Mouse (Mus musculus) WW6 (cell line): ENCODE data around the gene Mtx3.

Experiments
- DNase-seq: peaks from one replicate; pipeline ENCODE4 v3.0.0-alpha.2; 2013; ENCODE audit warnings: low read depth, low spot score

The Mtx3 gene

DNA sequence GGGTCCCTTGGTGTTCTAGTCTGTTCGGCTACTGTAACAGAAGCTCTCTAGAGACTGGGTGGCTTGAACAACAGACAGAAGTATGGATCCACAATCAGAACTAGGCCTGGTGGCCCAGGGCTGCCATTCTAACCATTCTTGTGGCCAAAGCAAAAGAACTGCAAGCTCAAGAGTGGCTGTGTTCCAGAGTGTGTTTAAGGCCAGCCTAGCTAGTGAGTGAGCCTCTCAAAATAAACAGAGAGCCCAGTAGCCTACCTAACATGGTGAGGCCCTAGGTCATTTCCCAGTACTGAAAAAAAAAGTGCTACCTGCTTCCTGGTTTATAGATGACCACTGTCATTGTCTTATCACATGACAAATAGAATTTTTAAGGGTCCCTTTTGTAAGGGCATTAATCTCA, 39.6 kb downstream of the Mtx3 start:
- DNase-seq = no peak

DNA sequence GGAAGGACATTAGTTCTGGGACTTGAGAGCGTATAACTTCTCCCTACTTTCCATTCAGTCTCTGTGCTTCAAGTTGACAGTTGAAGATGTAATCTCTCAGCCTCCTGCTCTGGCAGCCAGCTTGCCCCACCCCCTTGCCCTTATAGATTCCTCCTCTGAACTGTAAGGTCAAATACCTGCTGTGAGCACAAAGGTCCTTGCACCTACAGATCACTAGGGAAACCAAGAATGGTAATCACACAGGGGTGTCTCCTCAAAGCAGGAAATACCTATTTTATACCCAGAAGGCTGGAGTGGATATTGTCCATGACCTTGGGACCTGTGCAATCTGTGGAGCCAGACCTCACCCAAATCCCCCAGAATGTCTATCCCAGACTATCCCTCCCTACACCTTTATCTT, 40.4 kb downstream of the Mtx3 start:
- DNase-seq = no peak

DNA sequence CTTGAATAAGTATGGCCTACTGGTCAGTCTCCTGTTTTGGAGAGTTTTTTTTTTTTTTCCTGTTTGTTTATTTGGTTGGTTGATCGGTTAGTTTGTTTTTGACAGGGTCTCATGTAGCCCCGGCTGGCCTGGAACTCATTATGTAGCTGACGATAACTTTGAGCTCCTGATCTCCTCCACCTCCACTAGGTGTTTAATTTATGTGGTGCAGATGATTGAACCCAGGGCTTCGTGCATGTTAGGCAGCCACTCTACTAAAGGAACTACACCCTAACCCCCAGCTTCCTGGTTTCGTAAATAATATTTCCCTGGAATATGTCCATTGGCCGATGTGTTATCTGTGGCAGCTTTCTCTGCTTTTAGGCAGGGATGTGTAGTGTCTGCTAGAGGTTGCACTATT, 54.5 kb downstream of the Mtx3 start:
- DNase-seq = no peak

DNA sequence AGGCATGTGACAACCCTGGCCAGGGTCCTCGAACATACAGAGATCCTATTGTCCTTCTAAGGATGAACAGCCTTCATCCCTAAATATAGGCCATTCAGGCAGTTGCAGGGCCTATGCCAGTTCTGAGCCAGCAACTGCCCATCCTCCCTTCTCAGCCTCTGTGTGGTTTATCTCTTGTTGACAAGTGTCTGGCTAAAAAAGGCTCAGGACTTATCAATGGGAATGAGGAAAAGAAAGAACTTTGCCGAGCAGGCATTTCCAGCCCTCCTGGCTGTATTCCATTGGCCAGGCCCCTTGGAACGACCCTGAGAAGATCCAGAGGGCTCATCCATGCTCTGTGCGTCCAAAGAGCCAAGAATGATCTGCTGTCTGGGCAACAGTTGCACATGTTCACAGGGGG, 58.7 kb downstream of the Mtx3 start:
- DNase-seq = no peak

DNA sequence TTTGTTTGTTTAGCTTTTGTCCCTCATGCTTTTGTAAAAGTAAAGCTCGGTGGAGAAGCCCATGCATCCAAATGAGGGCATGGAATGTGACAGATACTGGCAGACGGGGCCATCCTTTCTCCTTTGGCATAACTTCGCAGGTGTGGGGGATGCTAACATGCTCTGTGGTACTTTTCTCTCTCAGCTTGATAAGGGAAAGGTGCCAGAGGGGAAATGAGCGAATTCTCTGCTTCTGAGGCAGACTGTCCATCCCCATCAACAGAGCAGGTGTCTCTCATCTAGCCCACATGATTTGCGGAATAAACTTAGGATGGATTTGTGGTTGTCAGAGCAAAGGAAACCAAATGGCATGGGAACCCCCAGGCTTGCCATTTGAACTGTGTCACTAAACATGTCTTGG, 61.4 kb downstream of the Mtx3 start:
- DNase-seq = no peak

DNA sequence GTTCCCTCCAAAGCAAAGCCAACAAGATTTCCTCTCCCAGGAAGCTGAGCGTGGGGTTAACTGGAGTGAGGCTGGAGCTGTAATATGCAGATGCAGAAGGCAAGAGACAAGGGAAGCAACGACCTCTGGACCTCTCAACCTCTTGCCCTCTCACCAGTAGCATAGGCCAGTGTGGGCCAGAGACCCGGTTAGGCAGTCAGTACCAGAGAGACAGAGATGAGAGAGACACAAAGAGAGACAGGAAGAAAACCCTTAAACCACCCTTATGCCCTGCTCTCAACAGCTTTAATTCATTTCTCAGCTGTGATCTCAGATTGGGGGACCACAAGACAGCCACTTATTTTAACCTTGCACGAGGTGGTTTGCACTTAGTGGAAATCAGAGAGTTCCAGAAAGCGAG, 62.8 kb downstream of the Mtx3 start:
- no peak for DNase-seq
